Mouse (Mus musculus) limb, embryonic 12.5 days (tissue): ENCODE results near the gene Mast2. TPM values are rescaled to one million over a fixed set of nuclear protein-coding genes. Genes with fewer than 3 reads are reported as not detected.

Source experiments
- ATAC-seq: fragments of 200-750 bp; cut with Nextera tagmentation; 2 replicates; pipeline ENCODE4 v1.8.0; 2017; ENCODE audit warnings: low read depth, moderate TSS enrichment; ENCODE audit not compliant: insufficient number of reproducible peaks, insufficient read depth, low FRiP score, low TSS enrichment
- H3K27ac ChIP-seq: fragments of 300-500 bp; sonication (generic); 2 replicates; pipeline ENCODE4 v1.5.1; 2016; ENCODE audit warnings: mild to moderate bottlenecking, moderate library complexity
- H3K27me3 ChIP-seq: fragments of 300-500 bp; sonication (generic); 2 replicates; pipeline ENCODE4 v1.6.1; 2016; ENCODE audit warnings: mild to moderate bottlenecking, moderate library complexity
- H3K36me3 ChIP-seq: fragments of 300-500 bp; sonication (generic); 2 replicates; pipeline ENCODE4 v1.6.1; 2016; ENCODE audit warnings: mild to moderate bottlenecking, moderate library complexity
- H3K4me1 ChIP-seq: fragments of 300-500 bp; sonication (generic); replicated peaks from 2 replicates; pipeline ENCODE4 v1.6.1; 2016
- H3K4me2 ChIP-seq: fragments of 300-500 bp; sonication (generic); 2 replicates; pipeline ENCODE4 v1.6.1; 2016; ENCODE audit warnings: mild to moderate bottlenecking, moderate library complexity
- H3K4me3 ChIP-seq: fragments of 300-500 bp; sonication (generic); replicated peaks from 2 replicates; pipeline ENCODE4 v1.5.1; 2016; ENCODE audit warnings: mild to moderate bottlenecking
- H3K9ac ChIP-seq: fragments of 300-500 bp; sonication (generic); replicated peaks from 2 replicates; pipeline ENCODE4 v1.6.1; 2016; ENCODE audit warnings: mild to moderate bottlenecking, moderate library complexity
- H3K9me3 ChIP-seq: fragments of 300-500 bp; sonication (generic); 2 replicates; pipeline ENCODE4 v1.6.1; 2016; ENCODE audit warnings: mild to moderate bottlenecking, moderate library complexity
- WGBS: fragments of 180-500 bp; shearing (Covaris S2); methylation state at CpG from one replicate; pipeline ENCODE4 v1.1.7; 2016; 5-methylcytosine and 5-hydroxymethylcytosine counted together
- polyA plus RNA-seq: library from polyadenylated mRNA; unstranded; fragments of >200 nt; fragmentation: Nextera tagmentation; extraction: Ambion mirVana; gene quantifications from 2 replicates; pipeline ENCODE4 v1.2.1, GENCODE M21; 2016

Mast2 gene
- polyA plus RNA-seq, 1 experiment from 2014 or later = 22.0 TPM

DNA sequence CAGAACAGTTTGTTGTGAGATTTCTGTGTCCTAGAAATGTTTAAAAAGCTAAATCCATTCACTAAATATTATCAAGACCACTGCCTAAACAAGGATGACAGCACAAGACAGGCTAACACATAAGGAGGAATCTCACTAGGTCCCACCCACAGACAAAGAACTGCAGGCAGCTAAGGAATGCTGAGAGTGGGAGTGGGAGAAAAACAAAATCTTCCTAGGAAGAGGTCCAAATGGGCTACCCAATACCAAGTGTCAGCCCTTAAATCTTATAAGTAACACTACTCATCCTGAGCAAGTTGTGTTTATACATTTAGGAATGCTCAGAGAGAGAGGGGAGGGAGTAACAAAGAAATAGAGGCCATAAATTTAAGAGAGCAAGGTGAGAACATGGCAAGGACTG, 52.6 kb downstream of the Mast2 start:
- Histone ChIP-seq H3K9ac (no peak overlapping the region), H3K27ac (no peak overlapping the region), H3K36me3 (no peaks in the 10 kb centered on the region), H3K4me3 (no peak overlapping the region), H3K4me1 (no peaks in the 10 kb centered on the region), H3K9me3 (no peaks in the 10 kb centered on the region), H3K4me2 (no peak overlapping the region), H3K27me3 (no peaks in the 10 kb centered on the region)
- no peak for ATAC-seq

DNA sequence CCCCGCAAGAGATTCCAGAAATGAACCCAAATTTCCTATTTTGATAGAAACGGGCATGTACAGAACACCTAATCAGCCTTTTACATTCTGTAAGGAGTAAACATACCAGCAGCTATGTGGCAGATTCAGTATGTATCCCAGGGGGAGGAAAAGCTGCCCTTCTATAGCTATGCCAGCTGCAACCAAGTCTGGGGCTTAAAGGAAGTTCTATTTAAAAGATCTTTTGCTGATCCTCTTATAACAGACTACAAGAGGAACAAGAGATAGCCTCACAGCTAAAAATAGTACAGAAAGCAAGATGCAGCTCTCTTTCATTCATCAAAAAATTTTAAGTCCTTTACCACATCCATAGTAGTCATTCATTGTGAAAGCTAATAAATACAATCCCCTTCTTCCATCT, 57.3 kb downstream of the Mast2 start:
- Histone ChIP-seq H3K9ac (no peak overlapping the region), H3K4me3 (no peak overlapping the region), H3K9me3 (no peaks in the 10 kb centered on the region), H3K4me2 (no peak overlapping the region), H3K36me3 (no peaks in the 10 kb centered on the region), H3K27me3 (no peaks in the 10 kb centered on the region), H3K27ac (no peak overlapping the region), H3K4me1 (0 out of 2 replicates have a peak, but pooled peaks cover 8% of the 10 kb centered on the region)
- WGBS = 88% methylated on average over 2 of the region's 2 CpGs
- no peak for ATAC-seq

DNA sequence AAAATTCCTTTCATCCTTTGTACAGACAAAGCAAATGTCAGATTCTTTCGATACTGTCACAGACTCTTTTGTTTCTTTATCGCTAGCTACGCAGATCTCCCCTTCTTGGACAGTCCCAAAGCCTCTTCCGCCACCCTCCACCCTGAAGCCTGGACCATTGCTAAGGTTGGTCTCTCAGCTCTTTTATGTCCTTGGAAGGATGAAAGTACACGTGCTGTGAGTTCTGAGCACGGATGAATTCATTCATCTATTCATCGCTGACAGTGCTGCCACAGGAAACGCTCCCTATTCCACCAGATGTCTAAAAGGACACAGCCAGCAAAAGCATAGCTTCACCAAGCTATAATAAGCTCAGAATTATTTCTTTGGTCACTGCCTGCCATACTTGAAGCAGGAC, 58.0 kb downstream of the Mast2 start:
- Histone ChIP-seq H3K4me2 (no peak overlapping the region), H3K4me3 (no peak overlapping the region), H3K36me3 (no peaks in the 10 kb centered on the region), H3K27ac (no peak overlapping the region), H3K9ac (no peak overlapping the region), H3K4me1 (0 out of 2 replicates have a peak, but pooled peaks cover 8% of the 10 kb centered on the region), H3K9me3 (no peaks in the 10 kb centered on the region), H3K27me3 (no peaks in the 10 kb centered on the region)
- 68% methylated on average over 8 of the region's 8 CpGs for WGBS
- ATAC-seq = no peak

DNA sequence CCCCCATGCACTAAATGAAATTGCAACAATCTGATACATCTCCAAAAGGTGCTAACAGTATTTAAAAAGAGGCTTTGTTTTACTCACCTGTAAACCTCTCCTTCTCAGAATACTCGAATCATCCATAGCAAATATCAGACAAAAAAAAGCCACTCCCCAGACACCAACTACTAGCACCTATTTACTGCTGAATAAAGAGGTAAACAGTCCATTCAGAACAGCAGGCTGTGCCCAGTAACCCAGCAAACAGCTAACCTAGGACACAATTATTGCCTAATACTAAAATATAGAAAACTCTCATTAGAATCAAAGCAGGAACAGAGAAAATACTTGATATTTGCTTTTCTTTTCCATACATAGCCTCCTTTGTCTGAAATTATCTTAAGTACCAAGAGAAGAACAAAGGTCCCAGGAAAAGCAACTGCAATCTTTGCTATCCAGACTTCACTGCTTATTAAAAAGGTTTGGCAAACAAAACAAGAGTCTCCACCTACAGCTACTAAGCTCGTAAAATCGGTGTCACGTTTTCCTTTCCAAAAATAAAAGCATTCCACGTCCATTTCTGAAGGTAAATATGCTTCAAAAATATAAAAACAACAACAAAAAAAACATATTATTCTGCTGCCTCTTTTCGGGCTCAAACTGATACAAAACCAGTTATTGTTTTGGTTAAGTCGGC, 58.6 kb downstream of the Mast2 start:
- ATAC-seq = no peak
- Histone ChIP-seq H3K27me3 (no peaks in the 10 kb centered on the region), H3K4me2 (no peak overlapping the region), H3K9ac (no peak overlapping the region), H3K9me3 (no peaks in the 10 kb centered on the region), H3K4me3 (no peak overlapping the region), H3K36me3 (no peaks in the 10 kb centered on the region), H3K27ac (no peak overlapping the region), H3K4me1 (0 out of 2 replicates have a peak, but pooled peaks cover 8% of the 10 kb centered on the region)
- WGBS = 64% methylated on average over 7 of the region's 7 CpGs

DNA sequence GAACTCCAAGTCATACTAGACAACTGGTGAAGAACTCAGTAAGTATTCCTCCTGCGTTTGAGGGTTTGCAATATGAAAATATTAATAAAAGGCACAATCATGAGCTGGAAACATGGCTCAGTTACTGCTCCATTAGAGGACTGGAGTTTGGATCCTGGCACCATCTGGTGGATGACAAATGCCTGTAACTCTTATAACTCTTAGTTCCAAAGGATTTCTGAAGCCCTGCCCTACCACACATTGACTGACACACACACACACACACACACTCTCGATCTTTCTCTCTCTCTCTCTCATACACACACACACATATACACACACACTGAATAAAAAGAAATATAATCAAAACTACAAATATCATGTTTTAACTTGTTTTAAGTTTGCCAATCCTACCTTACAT, 60.1 kb downstream of the Mast2 start:
- Histone ChIP-seq H3K9ac (no peak overlapping the region), H3K27me3 (no peaks in the 10 kb centered on the region), H3K4me2 (no peak overlapping the region), H3K27ac (no peak overlapping the region), H3K4me3 (no peak overlapping the region), H3K9me3 (no peaks in the 10 kb centered on the region), H3K4me1 (0 out of 2 replicates have a peak, but pooled peaks cover 8% of the 10 kb centered on the region), H3K36me3 (no peaks in the 10 kb centered on the region)
- no peak for ATAC-seq
- WGBS = 87% methylated on average over 2 of the region's 2 CpGs

DNA sequence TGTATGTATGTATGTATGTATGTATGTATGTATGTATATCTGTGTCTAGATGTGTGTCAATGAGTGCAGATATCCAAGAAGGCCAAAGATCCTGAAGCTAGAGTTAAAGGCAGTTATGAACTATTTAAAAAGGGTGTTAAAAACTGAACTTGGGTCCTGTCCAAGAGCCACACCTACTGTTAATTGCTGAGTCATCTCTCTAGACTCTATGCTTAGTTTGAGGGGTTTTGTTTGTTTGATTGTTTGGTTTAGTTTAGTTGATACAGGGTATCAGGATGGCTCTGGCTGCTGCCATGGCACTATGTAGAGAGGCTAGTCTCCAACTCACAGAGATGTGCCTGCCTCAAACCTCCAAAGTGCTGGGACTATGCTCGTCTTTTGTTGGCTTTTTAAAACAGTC, 61.3 kb downstream of the Mast2 start:
- H3K27me3 ChIP-seq = no peaks in the 10 kb centered on the region
- ATAC-seq = no peak
- WGBS = 83% methylated on average over 1 of the region's 1 CpGs

DNA sequence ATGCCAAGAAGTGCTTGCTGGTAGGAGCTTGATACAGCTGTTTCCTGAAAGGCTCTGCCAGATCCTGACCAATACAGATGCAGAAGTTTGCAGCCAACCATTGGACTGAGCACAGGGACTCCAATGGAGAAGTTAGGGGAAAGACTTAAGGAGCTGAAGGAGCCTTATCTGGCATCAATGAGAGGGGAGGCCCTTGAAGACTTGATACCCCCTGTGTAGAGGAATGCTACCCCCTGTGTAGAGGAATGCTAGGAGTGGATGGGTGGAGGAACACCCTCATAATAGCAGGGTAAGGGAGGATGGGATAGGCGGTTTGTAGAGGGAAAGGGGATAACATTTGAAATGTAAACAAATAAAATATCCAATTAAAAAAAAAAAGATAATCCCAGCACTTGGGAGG, 65.9 kb downstream of the Mast2 start:
- Histone ChIP-seq H3K27ac (no peak overlapping the region), H3K9ac (no peak overlapping the region), H3K4me3 (no peak overlapping the region), H3K36me3 (no peaks in the 10 kb centered on the region), H3K9me3 (no peaks in the 10 kb centered on the region), H3K27me3 (no peaks in the 10 kb centered on the region), H3K4me2 (no peak overlapping the region), H3K4me1 (no peaks in the 10 kb centered on the region)
- 31% methylated on average over 1 of the region's 1 CpGs for whole genome bisulfite sequencing
- ATAC-seq = no peak

More for the DNA sequence above, 61.3 kb downstream of the Mast2 start:
- no peak overlapping the region for H3K27ac ChIP-seq
- H3K4me2 ChIP-seq = no peak overlapping the region
- no peaks in the 10 kb centered on the region for H3K9me3 ChIP-seq
- no peak overlapping the region for H3K9ac ChIP-seq
- H3K4me1 ChIP-seq = 0 out of 2 replicates have a peak, but pooled peaks cover 8% of the 10 kb centered on the region
- H3K36me3 ChIP-seq = no peaks in the 10 kb centered on the region
- no peak overlapping the region for H3K4me3 ChIP-seq

DNA sequence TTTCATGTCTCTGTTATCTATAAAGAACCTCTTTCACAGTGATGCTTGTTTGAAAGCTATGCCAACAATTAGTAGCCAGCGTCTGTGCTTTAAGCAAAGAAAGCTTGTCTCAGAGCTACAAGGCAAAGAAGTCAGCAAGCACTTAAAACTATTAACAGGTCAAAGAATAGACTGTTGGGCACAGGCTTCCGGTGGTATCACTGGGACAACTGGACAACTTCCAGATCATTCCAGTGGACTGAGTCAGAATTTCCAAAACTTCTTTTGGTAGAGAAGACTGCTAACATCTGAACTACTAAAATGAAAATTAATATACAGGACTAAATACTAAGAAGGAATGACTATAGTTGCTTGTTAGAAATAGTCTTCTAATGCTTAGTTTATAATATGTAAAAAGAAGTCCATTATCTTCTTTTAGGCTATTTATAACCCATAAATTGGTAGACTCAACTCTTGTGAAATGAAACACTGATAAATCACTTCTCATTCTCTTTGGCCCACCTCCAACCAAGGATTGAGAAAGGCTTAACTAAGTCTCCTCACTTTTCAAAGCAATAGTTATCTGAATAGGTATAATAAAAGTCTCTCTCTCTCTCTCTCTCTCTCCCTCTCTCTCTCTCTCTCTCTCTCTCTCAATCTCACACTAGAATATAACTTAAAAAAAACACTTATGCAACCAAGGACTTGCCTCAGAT, 85.9 kb downstream of the Mast2 start:
- H3K4me1 ChIP-seq = no peaks in the 10 kb centered on the region
- no peaks in the 10 kb centered on the region for H3K36me3 ChIP-seq
- H3K9ac ChIP-seq = no peak overlapping the region
- ATAC-seq = no peak
- H3K9me3 ChIP-seq = no peaks in the 10 kb centered on the region
- H3K27me3 ChIP-seq = no peaks in the 10 kb centered on the region
- H3K4me3 ChIP-seq = no peak overlapping the region
- WGBS = 96% methylated on average over 2 of the region's 2 CpGs
- H3K4me2 ChIP-seq = no peak overlapping the region
- no peak overlapping the region for H3K27ac ChIP-seq

DNA sequence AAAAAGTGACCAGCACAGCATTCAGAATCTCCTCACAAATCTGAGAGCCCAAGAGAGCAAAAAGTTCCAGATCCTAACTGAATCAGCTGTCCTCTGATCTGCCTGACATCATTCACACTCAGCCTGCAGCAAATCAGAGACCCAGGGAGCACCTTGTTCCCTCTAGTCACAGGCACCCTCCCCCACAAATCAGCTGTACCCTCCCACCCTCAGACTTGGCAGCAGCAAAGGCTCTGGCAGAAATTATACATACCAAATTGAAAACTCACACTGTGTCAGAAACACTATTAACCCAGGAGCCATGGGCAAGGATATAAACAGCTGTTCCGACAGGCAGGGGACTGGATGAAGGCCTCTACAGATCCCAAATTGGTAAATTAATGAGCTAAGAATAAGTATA, 92.3 kb downstream of the Mast2 start:
- Histone ChIP-seq H3K4me3 (no peak overlapping the region), H3K27me3 (no peaks in the 10 kb centered on the region), H3K36me3 (no peaks in the 10 kb centered on the region), H3K9ac (no peak overlapping the region), H3K27ac (no peak overlapping the region), H3K4me1 (no peaks in the 10 kb centered on the region), H3K9me3 (no peaks in the 10 kb centered on the region), H3K4me2 (no peak overlapping the region)
- 68% methylated on average over 1 of the region's 1 CpGs for WGBS
- no peak for ATAC-seq

DNA sequence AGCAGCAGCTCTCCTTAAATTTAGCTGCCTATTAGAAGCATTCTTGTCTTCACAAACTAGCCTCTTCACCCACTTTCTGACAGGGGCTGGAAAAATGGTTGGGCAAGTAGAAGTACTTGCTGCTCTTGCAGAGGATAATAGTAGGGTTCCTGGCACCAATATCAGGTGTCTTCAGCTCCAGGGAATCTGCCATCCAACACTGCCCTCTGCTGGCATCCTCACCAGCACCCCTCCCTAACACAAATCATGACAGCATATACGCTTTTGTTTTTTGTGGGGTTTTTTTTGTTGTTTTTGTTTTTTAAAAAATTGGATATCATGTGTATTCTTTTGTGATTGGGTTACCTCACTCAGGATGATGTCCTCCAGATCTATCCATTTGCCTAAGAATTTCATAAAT, 105.9 kb downstream of the Mast2 start:
- Histone ChIP-seq H3K27me3 (no peaks in the 10 kb centered on the region), H3K4me3 (no peak overlapping the region), H3K27ac (no peak overlapping the region), H3K9me3 (no peaks in the 10 kb centered on the region), H3K36me3 (no peaks in the 10 kb centered on the region), H3K9ac (no peak overlapping the region), H3K4me1 (no peaks in the 10 kb centered on the region), H3K4me2 (no peak overlapping the region)
- ATAC-seq = no peak
- 100% methylated on average over 1 of the region's 1 CpGs for WGBS

DNA sequence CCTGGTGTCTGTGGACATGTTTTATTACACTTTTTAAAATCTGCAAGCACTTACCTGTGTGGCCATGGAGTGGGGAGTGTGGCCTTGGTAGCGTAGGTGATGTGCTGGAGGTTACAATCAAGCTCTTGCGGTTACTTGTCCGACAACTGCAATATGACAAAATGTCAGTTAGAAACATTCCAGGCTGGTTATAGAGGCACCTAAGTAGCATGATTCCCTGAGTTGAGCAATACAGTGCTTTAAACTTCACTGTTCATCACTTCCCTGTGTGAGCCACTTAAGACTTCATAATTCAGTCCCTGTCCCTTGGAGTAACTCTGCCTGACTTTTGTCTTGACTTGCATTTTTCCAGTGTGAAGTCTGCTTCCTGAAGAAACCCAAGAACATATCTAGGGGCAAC, 111.1 kb downstream of the Mast2 start:
- Histone ChIP-seq H3K36me3 (no peaks in the 10 kb centered on the region), H3K27ac (no peak overlapping the region), H3K9me3 (no peaks in the 10 kb centered on the region), H3K4me1 (no peaks in the 10 kb centered on the region), H3K4me3 (no peak overlapping the region), H3K27me3 (no peaks in the 10 kb centered on the region), H3K4me2 (no peak overlapping the region), H3K9ac (no peak overlapping the region)
- no peak for ATAC-seq
- 92% methylated on average over 3 of the region's 3 CpGs for WGBS

DNA sequence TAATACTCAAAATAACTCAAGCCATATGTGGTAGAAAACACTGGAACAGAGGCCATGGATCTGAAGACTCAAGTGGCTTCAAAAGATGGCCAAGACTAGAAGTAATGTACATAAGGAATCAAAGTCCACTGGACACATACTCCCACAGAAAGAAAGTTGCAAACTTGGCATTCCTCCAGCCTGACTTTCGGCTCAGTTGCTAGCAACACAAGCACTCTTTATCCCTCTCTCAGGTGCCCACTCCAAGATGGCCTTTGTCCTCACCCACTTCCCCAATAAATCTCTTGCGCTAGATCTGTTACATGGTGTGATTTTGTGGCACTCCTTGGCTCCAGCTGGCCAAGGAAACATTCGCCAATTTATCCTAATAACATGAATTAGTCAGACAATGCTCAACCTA, 111.5 kb downstream of the Mast2 start:
- H3K4me2 ChIP-seq = no peak overlapping the region
- no peak overlapping the region for H3K9ac ChIP-seq
- no peak overlapping the region for H3K4me3 ChIP-seq
- no peaks in the 10 kb centered on the region for H3K9me3 ChIP-seq
- H3K4me1 ChIP-seq = no peaks in the 10 kb centered on the region
- 85% methylated on average over 3 of the region's 3 CpGs for WGBS
- no peaks in the 10 kb centered on the region for H3K36me3 ChIP-seq
- ATAC-seq = no peak
- H3K27me3 ChIP-seq = no peaks in the 10 kb centered on the region
- no peak overlapping the region for H3K27ac ChIP-seq
